Mouse (Mus musculus): ENCODE measurements around the gene Bpifb9a. TPM values are rescaled to one million over a fixed set of nuclear protein-coding genes. Genes with fewer than 3 reads are reported as not detected.
"Not testable (repeated sequence)": the region's sequence is repeated elsewhere in the genome, so short reads cannot be mapped to it uniquely, and the experiment has no call there.

The Bpifb9a gene
- not detected in 2 replicates for polyA plus RNA-seq (2012)

- not testable (repeated sequence) for H3K9me3 ChIP-seq (ENCODE audit: control insufficient read depth, low read length)
Measured at GRCm38 (mm10) chr2:154257554-154257953, at the start of gene Bpifb9a. Bpifb9a (plus strand) TSS chr2:154257854.

GRCm38 (mm10) chr2:154209112-154209511 lies 48.5 kb upstream of the Bpifb9a start:
- TF ChIP-seq TAL1 (IDR thresholded peaks at IDR 0.05; ENCODE audit: low read length) (no peak), GATA1 (IDR thresholded peaks at IDR 0.05; ENCODE audit: low read length) (no peak)
- H3K36me3 ChIP-seq (ENCODE audit: control insufficient read depth): no peaks in the 10 kb centered on the region
- H3K4me1 ChIP-seq (ENCODE audit: control insufficient read depth): no peaks in the 10 kb centered on the region

More at GRCm38 (mm10) chr2:154257554-154257953, at the start of gene Bpifb9a:
- not testable (repeated sequence) for H3K4me3 ChIP-seq (replicated peaks); H3K27me3 ChIP-seq (ENCODE audit: control insufficient read depth); H3K4me1 ChIP-seq (ENCODE audit: control insufficient read depth); H3K36me3 ChIP-seq (ENCODE audit: control insufficient read depth)

GRCm38 (mm10) chr2:154211121-154211520 lies 46.5 kb upstream of the Bpifb9a start:
- no peaks in the 10 kb centered on the region for H3K27me3 ChIP-seq (ENCODE audit: control insufficient read depth)
- H3K4me1 ChIP-seq (ENCODE audit: control insufficient read depth): no peaks in the 10 kb centered on the region
- no peak for TF ChIP-seq TAL1 (IDR thresholded peaks at IDR 0.05; ENCODE audit: low read length)
- TF ChIP-seq GATA1 (IDR thresholded peaks at IDR 0.05; ENCODE audit: low read length): no peak
- H3K36me3 ChIP-seq (ENCODE audit: control insufficient read depth): no peaks in the 10 kb centered on the region
- no peaks in the 10 kb centered on the region for H3K9me3 ChIP-seq (ENCODE audit: control insufficient read depth, low read length)
- no peak overlapping the region for H3K4me3 ChIP-seq (replicated peaks)

More at GRCm38 (mm10) chr2:154209112-154209511, 48.5 kb upstream of the Bpifb9a start:
- Histone ChIP-seq H3K9me3 (ENCODE audit: control insufficient read depth, low read length) (no peaks in the 10 kb centered on the region), H3K27me3 (ENCODE audit: control insufficient read depth) (no peaks in the 10 kb centered on the region), H3K4me3 (replicated peaks) (no peak overlapping the region)

GRCm38 (mm10) chr2:154211881-154212280 lies 45.8 kb upstream of the Bpifb9a start:
- no peak for TF ChIP-seq GATA1 (IDR thresholded peaks at IDR 0.05; ENCODE audit: low read length)
- no peak for TF ChIP-seq TAL1 (IDR thresholded peaks at IDR 0.05; ENCODE audit: low read length)

GRCm38 (mm10) chr2:154215191-154215590 lies 42.5 kb upstream of the Bpifb9a start:
- TF ChIP-seq TAL1 (IDR thresholded peaks at IDR 0.05; ENCODE audit: low read length): no peak
- TF ChIP-seq GATA1 (IDR thresholded peaks at IDR 0.05; ENCODE audit: low read length): no peak
- H3K36me3 ChIP-seq (ENCODE audit: control insufficient read depth): no peaks in the 10 kb centered on the region
- H3K4me3 ChIP-seq (replicated peaks): no peak overlapping the region
- H3K9me3 ChIP-seq (ENCODE audit: control insufficient read depth, low read length): no peaks in the 10 kb centered on the region
- H3K4me1 ChIP-seq (ENCODE audit: control insufficient read depth): no peaks in the 10 kb centered on the region
- no peaks in the 10 kb centered on the region for H3K27me3 ChIP-seq (ENCODE audit: control insufficient read depth)

More at GRCm38 (mm10) chr2:154211881-154212280, 45.8 kb upstream of the Bpifb9a start:
- H3K4me3 ChIP-seq (replicated peaks): no peak overlapping the region
- no peaks in the 10 kb centered on the region for H3K27me3 ChIP-seq (ENCODE audit: control insufficient read depth)
- H3K36me3 ChIP-seq (ENCODE audit: control insufficient read depth): no peaks in the 10 kb centered on the region
- no peaks in the 10 kb centered on the region for H3K4me1 ChIP-seq (ENCODE audit: control insufficient read depth)
- H3K9me3 ChIP-seq (ENCODE audit: control insufficient read depth, low read length): no peaks in the 10 kb centered on the region

GRCm38 (mm10) chr2:154219950-154220349 lies 37.7 kb upstream of the Bpifb9a start:
- no peaks in the 10 kb centered on the region for H3K4me1 ChIP-seq (ENCODE audit: control insufficient read depth)
- no peaks in the 10 kb centered on the region for H3K9me3 ChIP-seq (ENCODE audit: control insufficient read depth, low read length)
- H3K36me3 ChIP-seq (ENCODE audit: control insufficient read depth): no peaks in the 10 kb centered on the region
- H3K27me3 ChIP-seq (ENCODE audit: control insufficient read depth): no peaks in the 10 kb centered on the region
- TF ChIP-seq TAL1 (IDR thresholded peaks at IDR 0.05; ENCODE audit: low read length) (no peak), GATA1 (IDR thresholded peaks at IDR 0.05; ENCODE audit: low read length) (no peak)
- H3K4me3 ChIP-seq (replicated peaks): no peak overlapping the region

GRCm38 (mm10) chr2:154223265-154223916 lies 34.3 kb upstream of the Bpifb9a start, which contains the start of gene Bpifb5:
Bpifb5 (plus strand) TSS chr2:154223742.
- Histone ChIP-seq H3K4me1 (ENCODE audit: control insufficient read depth) (no peaks in the 10 kb centered on the region), H3K27me3 (ENCODE audit: control insufficient read depth) (no peaks in the 10 kb centered on the region), H3K36me3 (ENCODE audit: control insufficient read depth) (no peaks in the 10 kb centered on the region), H3K9me3 (ENCODE audit: control insufficient read depth, low read length) (no peaks in the 10 kb centered on the region), H3K4me3 (replicated peaks) (no peak within 1 kb of the TSS)
- TF ChIP-seq GATA1 (IDR thresholded peaks at IDR 0.05; ENCODE audit: low read length) (no peak), TAL1 (IDR thresholded peaks at IDR 0.05; ENCODE audit: low read length) (no peak)

GRCm38 (mm10) chr2:154223917-154224273 lies 33.8 kb upstream of the Bpifb9a start:
- no peaks in the 10 kb centered on the region for H3K9me3 ChIP-seq (ENCODE audit: control insufficient read depth, low read length)
- no peaks in the 10 kb centered on the region for H3K27me3 ChIP-seq (ENCODE audit: control insufficient read depth)
- H3K4me3 ChIP-seq (replicated peaks): no peak overlapping the region
- no peaks in the 10 kb centered on the region for H3K36me3 ChIP-seq (ENCODE audit: control insufficient read depth)
- no peaks in the 10 kb centered on the region for H3K4me1 ChIP-seq (ENCODE audit: control insufficient read depth)
- TF ChIP-seq GATA1 (IDR thresholded peaks at IDR 0.05; ENCODE audit: low read length): no peak
- TF ChIP-seq TAL1 (IDR thresholded peaks at IDR 0.05; ENCODE audit: low read length): no peak

- H3K27me3 ChIP-seq (ENCODE audit: control insufficient read depth): no peaks in the 10 kb centered on the region
- TF ChIP-seq TAL1 (IDR thresholded peaks at IDR 0.05; ENCODE audit: low read length) (no peak), GATA1 (IDR thresholded peaks at IDR 0.05; ENCODE audit: low read length) (no peak)
- H3K4me3 ChIP-seq (replicated peaks): no peak overlapping the region
Measured at GRCm38 (mm10) chr2:154226991-154227390, 30.7 kb upstream of the Bpifb9a start.

GRCm38 (mm10) chr2:154227830-154228229 lies 29.8 kb upstream of the Bpifb9a start:
- H3K4me1 ChIP-seq (ENCODE audit: control insufficient read depth): no peaks in the 10 kb centered on the region
- H3K36me3 ChIP-seq (ENCODE audit: control insufficient read depth): no peaks in the 10 kb centered on the region
- H3K9me3 ChIP-seq (ENCODE audit: control insufficient read depth, low read length): no peaks in the 10 kb centered on the region
- H3K4me3 ChIP-seq (replicated peaks): no peak overlapping the region
- H3K27me3 ChIP-seq (ENCODE audit: control insufficient read depth): no peaks in the 10 kb centered on the region
- TF ChIP-seq TAL1 (IDR thresholded peaks at IDR 0.05; ENCODE audit: low read length): no peak
- TF ChIP-seq GATA1 (IDR thresholded peaks at IDR 0.05; ENCODE audit: low read length): no peak

More at GRCm38 (mm10) chr2:154226991-154227390, 30.7 kb upstream of the Bpifb9a start:
- H3K36me3 ChIP-seq (ENCODE audit: control insufficient read depth): no peaks in the 10 kb centered on the region
- no peaks in the 10 kb centered on the region for H3K4me1 ChIP-seq (ENCODE audit: control insufficient read depth)
- no peaks in the 10 kb centered on the region for H3K9me3 ChIP-seq (ENCODE audit: control insufficient read depth, low read length)
